In genomic region chr5:110135293-110136086, GRCm38 (mm10) we compare ENCODE assay signal across 8 mouse cellular contexts. TPM values are rescaled to one million over a fixed set of nuclear protein-coding genes. Genes with fewer than 3 reads are reported as not detected.
DNase-seq lines count a peak whose midpoint lies in the region; ATAC-seq and TF ChIP-seq lines count a peak whose summit lies in the region.

Gene Chfr (plus strand): TSS chr5:110135842.

- peak within 1 kb of the TSS; percentile 82 for H3K27ac ChIP-seq in MEL (ENCODE audit: control insufficient read depth, low read depth, low read length)
- H3K27ac ChIP-seq in cerebellum, adult 2 months (ENCODE audit: insufficient read depth, low read length) = peak within 1 kb of the TSS; percentile 24
- peak within 1 kb of the TSS; percentile 25; the same call in 1 of the 2 replicates for H3K27ac ChIP-seq in lung, embryonic 16.5 days (ENCODE audit: low read length)

- H3K4me2 ChIP-seq in lung, embryonic 16.5 days (ENCODE audit: low read depth, low read length) = peak within 1 kb of the TSS; percentile 88

- ATAC-seq in hematopoietic stem cell, adult 5-6 weeks (replicated peaks in 1 of 2; ENCODE audit: insufficient read depth in 1 of 2, low FRiP score in 2 of 2, low TSS enrichment in 1 of 2, low read depth in 1 of 2, poor library complexity in 2 of 2, severe bottlenecking in 2 of 2) = peak; percentile 98 to 99
- ATAC-seq in lung, embryonic 16.5 days (ENCODE audit: low read depth) = peak; percentile 100

- H3K9ac ChIP-seq in MEL (ENCODE audit: control insufficient read depth, low read depth, low read length, poor library complexity, severe bottlenecking) = peak within 1 kb of the TSS; percentile 88
- H3K9ac ChIP-seq in lung, embryonic 16.5 days (ENCODE audit: low read length) = peak within 1 kb of the TSS; percentile 67

- no peaks in the 10 kb centered on the region for H3K9me3 ChIP-seq in MEL (replicated peaks; ENCODE audit: insufficient read depth, low read length)
- H3K9me3 ChIP-seq in lung, embryonic 16.5 days (ENCODE audit: control insufficient read depth, low read length) = peaks cover 3% of the 10 kb centered on the region

- no peak for TF ChIP-seq RAD21 in MEL (IDR thresholded peaks at IDR 0.05; ENCODE audit: low read depth, low read length)

- no peak for TF ChIP-seq CTCF in MEL (IDR thresholded peaks at IDR 0.05 in 2 of 3, conservative IDR thresholded peaks at IDR 0.05 in 1 of 3; ENCODE audit: control insufficient read depth in 1 of 3, insufficient read depth in 1 of 3, low read depth in 2 of 3, low read length in 3 of 3, poor library complexity in 1 of 3, severe bottlenecking in 1 of 3)
- no peak for TF ChIP-seq CTCF in cerebellum, adult 2 months (IDR thresholded peaks at IDR 0.05; ENCODE audit: borderline replicate concordance, insufficient read depth, low read depth, low read length)

- peaks cover 20 to 34% of the 10 kb centered on the region in 2 experiments for H3K4me1 ChIP-seq in MEL (ENCODE audit: control insufficient read depth in 1 of 2, insufficient read depth in 2 of 2, low read length in 2 of 2)
- no peaks in the 10 kb centered on the region for H3K4me1 ChIP-seq in cerebellum, adult 2 months (ENCODE audit: control insufficient read depth, insufficient read depth, low read length)
- H3K4me1 ChIP-seq in lung, embryonic 16.5 days (replicated peaks; ENCODE audit: control insufficient read depth, insufficient read depth, low read length) = 0 out of 2 replicates have a peak, but pooled peaks cover 5% of the 10 kb centered on the region

- peak in 1 of 2 experiments; percentile 49; a peak in 2 of 4 replicates for TF ChIP-seq EP300 in MEL (IDR thresholded peaks at IDR 0.05; ENCODE audit: low read depth in 1 of 2, low read length in 2 of 2)

- peak within 1 kb of the TSS; percentile 96 to 98 for H3K4me3 ChIP-seq in MEL (ENCODE audit: control insufficient read depth in 1 of 2, insufficient read depth in 1 of 2, low read depth in 2 of 2, low read length in 2 of 2)
- peak within 1 kb of the TSS; percentile 95 for H3K4me3 ChIP-seq in cerebellum, adult 2 months (replicated peaks; ENCODE audit: insufficient read depth, low read depth, low read length)
- peak within 1 kb of the TSS; percentile 70 for H3K4me3 ChIP-seq in lung, embryonic 16.5 days (ENCODE audit: low read length)

- H3K36me3 ChIP-seq in MEL (ENCODE audit: control insufficient read depth in 1 of 2, insufficient read depth in 2 of 2, low read length in 2 of 2) = peaks cover 0 to 39% of the 10 kb centered on the region in 2 experiments; a peak in 2 of 4 replicates
- H3K36me3 ChIP-seq in lung, embryonic 16.5 days (ENCODE audit: control insufficient read depth, insufficient read depth, low read length) = peaks cover 4% of the 10 kb centered on the region; the same call in 1 of the 2 replicates

- no peaks in the 10 kb centered on the region for H3K27me3 ChIP-seq in MEL (ENCODE audit: control insufficient read depth in 1 of 2, insufficient read depth in 2 of 2, low read length in 2 of 2)
- H3K27me3 ChIP-seq in cerebellum, adult 2 months (ENCODE audit: control insufficient read depth, insufficient read depth, low read length) = no peaks in the 10 kb centered on the region
- H3K27me3 ChIP-seq in lung, embryonic 16.5 days (ENCODE audit: control insufficient read depth, insufficient read depth, low read depth, low read length) = no peaks in the 10 kb centered on the region

- H3K79me2 ChIP-seq in MEL (ENCODE audit: control insufficient read depth, insufficient read depth, low read length, poor library complexity) = peaks cover 21% of the 10 kb centered on the region

- 2% methylated on average over 46 of the region's 46 CpGs for WGBS in cerebellum, adult 2 months
- 4% methylated on average over 39 of the region's 46 CpGs for WGBS in lung, embryonic 16.5 days

- DNase-seq in MEL (ENCODE audit: low read depth, low spot score) = peak; percentile 99
- peak; percentile 99 for DNase-seq in cerebellum, adult 2 months
- DNase-seq in forelimb bud, embryonic 11.5 days (ENCODE audit: low read depth, low spot score) = peak; percentile 97
- DNase-seq in layer of hippocampus, adult 9-10 months (ENCODE audit: low spot score) = peak; percentile 98
- DNase-seq in ovary, postnatal 10 days (ENCODE audit: low spot score) = peak; percentile 97
- DNase-seq in thymus, postnatal 10 days (ENCODE audit: low spot score in 2 of 2) = peak; percentile 99

- peak; percentile 79 to 83 for TF ChIP-seq POLR2A in MEL (IDR thresholded peaks at IDR 0.05; ENCODE audit: control insufficient read depth in 1 of 2, insufficient read depth in 1 of 2, low read depth in 1 of 2, low read length in 2 of 2, poor library complexity in 1 of 2)
- TF ChIP-seq POLR2A in cerebellum, adult 2 months (IDR thresholded peaks at IDR 0.05; ENCODE audit: borderline replicate concordance, insufficient read depth, low read length) = peak; percentile 74

TF ChIP-seq in MEL, 35 proteins besides CTCF, POLR2A, EP300 and RAD21:
- TF ChIP-seq BHLHE40 (IDR thresholded peaks at IDR 0.05; ENCODE audit: borderline replicate concordance, low read depth, low read length) (no peak; the same call in 1 of the 2 replicates), GATA1 (IDR thresholded peaks at IDR 0.05; ENCODE audit: low read depth, low read length) (peak; percentile 39; the same call in 1 of the 2 replicates), CHD2 (IDR thresholded peaks at IDR 0.05; ENCODE audit: low read length) (peak; percentile 79), UBTF (IDR thresholded peaks at IDR 0.05; ENCODE audit: borderline replicate concordance, insufficient read depth, low read depth, low read length) (no peak), NELFE (IDR thresholded peaks at IDR 0.05; ENCODE audit: low read depth, low read length) (peak; percentile 47; the same call in 1 of the 2 replicates), MEF2A (IDR thresholded peaks at IDR 0.05; ENCODE audit: extremely low read depth, insufficient replicate concordance, low read depth, low read length, poor library complexity, severe bottlenecking) (no peak), USF1 (IDR thresholded peaks at IDR 0.05; ENCODE audit: low read depth, low read length) (no peak), MAFK (IDR thresholded peaks at IDR 0.05; ENCODE audit: borderline replicate concordance, low read depth, low read length) (no peak), E2F4 (IDR thresholded peaks at IDR 0.05; ENCODE audit: borderline replicate concordance, low read depth, low read length) (no peak), HCFC1 (IDR thresholded peaks at IDR 0.05; ENCODE audit: low read depth, low read length) (peak; percentile 96), SMC3 (IDR thresholded peaks at IDR 0.05; ENCODE audit: low read depth, low read length) (no peak), ZNF384 (IDR thresholded peaks at IDR 0.05; ENCODE audit: low read depth, low read length) (peak; percentile 97), TCF12 (IDR thresholded peaks at IDR 0.05; ENCODE audit: low read depth, low read length) (peak; percentile 51; the same call in 1 of the 2 replicates), ELF1 (IDR thresholded peaks at IDR 0.05; ENCODE audit: low read depth, low read length) (peak; percentile 95), KAT2A (conservative IDR thresholded peaks at IDR 0.05; ENCODE audit: low read depth, low read length) (peak; percentile 81; the same call in 1 of the 2 replicates), MAZ (IDR thresholded peaks at IDR 0.05; ENCODE audit: low read depth, low read length) (peak; percentile 60; the same call in 1 of the 2 replicates), MXI1 (IDR thresholded peaks at IDR 0.05; ENCODE audit: low read depth, low read length) (peak; percentile 92), ZC3H11A (IDR thresholded peaks at IDR 0.05; ENCODE audit: low read depth, low read length) (no peak), POLR2AphosphoS2 (IDR thresholded peaks at IDR 0.05; ENCODE audit: low read length) (0 out of 2 replicates have a peak, but pooled peaks have one; percentile 41), NRF1 (IDR thresholded peaks at IDR 0.05; ENCODE audit: insufficient read depth, low read depth, low read length, poor library complexity, severe bottlenecking) (peak; percentile 83), ETS1 (IDR thresholded peaks at IDR 0.05; ENCODE audit: low read depth, low read length) (peak; percentile 89), MYB (IDR thresholded peaks at IDR 0.05; ENCODE audit: low read depth, low read length) (no peak), USF2 (IDR thresholded peaks at IDR 0.05; ENCODE audit: borderline replicate concordance in 1 of 2, insufficient read depth in 1 of 2, low read depth in 1 of 2, low read length in 2 of 2) (no peak), ZKSCAN1 (IDR thresholded peaks at IDR 0.05; ENCODE audit: low read depth, low read length) (no peak), MAX (IDR thresholded peaks at IDR 0.05; ENCODE audit: low read length) (no peak), POLR2AphosphoS5 (IDR thresholded peaks at IDR 0.05; ENCODE audit: borderline replicate concordance, low read depth, low read length) (no peak), TBP (IDR thresholded peaks at IDR 0.05; ENCODE audit: low read depth, low read length) (peak; percentile 57; the same call in 1 of the 2 replicates), ZMIZ1 (IDR thresholded peaks at IDR 0.05; ENCODE audit: low read depth, low read length) (peak; percentile 46; the same call in 1 of the 2 replicates), TAL1 (IDR thresholded peaks at IDR 0.05; ENCODE audit: low read length) (no peak), JUND (IDR thresholded peaks at IDR 0.05; ENCODE audit: low read depth, low read length) (no peak), RCOR1 (IDR thresholded peaks at IDR 0.05; ENCODE audit: low read depth, low read length) (no peak), GABPA (IDR thresholded peaks at IDR 0.05; ENCODE audit: low read depth, low read length) (peak; percentile 16; the same call in 1 of the 2 replicates), CHD1 (IDR thresholded peaks at IDR 0.05; ENCODE audit: low read depth, low read length) (no peak), MYC (IDR thresholded peaks at IDR 0.05; ENCODE audit: low read depth, low read length) (peak; percentile 31; the same call in 1 of the 2 replicates), SIN3A (IDR thresholded peaks at IDR 0.05; ENCODE audit: low read length) (peak; percentile 98)
TF ChIP-seq in MEL: peak in this region for 18.

RNA-seq across cellular contexts. Expression of gene Chfr, which starts in this region (rescaled TPM):
- total RNA-seq in MEL (2012; rRNA removed) = 44.7 and 50.4 TPM in 2 replicates
- polyA plus RNA-seq in MEL (2012; ENCODE audit: insufficient read depth in 1 of 2, insufficient read length in 2 of 2, low read depth in 1 of 2, low replicate concordance in 2 of 2, missing spikeins in 1 of 2) = 10 to 100 TPM in 1 of 2 experiments, not detected in 1; 63.9 TPM
- 100 and 105 TPM in 2 replicates for polyA plus RNA-seq in cerebellum, adult 2 months (2012; rRNA removed)
- total RNA-seq in hematopoietic stem cell, adult 5-6 weeks (2017) = 30.0 and 55.1 TPM in 2 replicates
- polyA plus RNA-seq in lung, embryonic 16.5 days (2015; fragmentation: Nextera tagmentation; extraction: Ambion mirVana) = 41.0 and 43.4 TPM in 2 replicates

Comparison
In these comparisons a context has a peak if more than half of its experiments do, and no peak if none do; other contexts are left out.
1. Peak in every context shown above with its lines: DNase-seq, ATAC-seq, H3K4me3 ChIP-seq and H3K27ac ChIP-seq.
2. H3K27ac ChIP-seq: peak in every context shown above with its lines; median percentile 82 in MEL; 25 in lung, embryonic 16.5 days; 24 in cerebellum, adult 2 months.